Mouse (Mus musculus) heart, embryonic 15.5 days (tissue): Measurements from ENCODE around the gene Oser1. TPM values are rescaled to one million over a fixed set of nuclear protein-coding genes. Genes with fewer than 3 reads are reported as not detected.
A peak's percentile ranks its signal among the peaks of the same experiment; 100 is the strongest.

ENCODE experiments used
- ATAC-seq: fragments of 200-750 bp; cut with Nextera tagmentation; replicated peaks from 2 replicates; pipeline ENCODE4 v1.8.0; 2017; ENCODE audit warnings: low read depth, moderate TSS enrichment; ENCODE audit not compliant: insufficient number of reproducible peaks, insufficient read depth, low FRiP score
- H3K27ac ChIP-seq: fragments of 300-500 bp; sonication (generic); 2 replicates; pipeline ENCODE4 v1.5.1; 2015; ENCODE audit warnings: mild to moderate bottlenecking, inconsistent platforms
- H3K27me3 ChIP-seq: fragments of 300-500 bp; sonication (generic); 2 replicates; pipeline ENCODE4 v1.6.1; 2015; ENCODE audit warnings: inconsistent platforms
- H3K36me3 ChIP-seq: fragments of 300-500 bp; sonication (generic); 2 replicates; pipeline ENCODE4 v1.6.1; 2015; ENCODE audit warnings: mild to moderate bottlenecking, inconsistent platforms
- H3K4me1 ChIP-seq: fragments of 300-500 bp; sonication (generic); replicated peaks from 2 replicates; pipeline ENCODE4 v1.6.1; 2015; ENCODE audit warnings: inconsistent platforms
- H3K4me2 ChIP-seq: fragments of 300-500 bp; sonication (generic); 2 replicates; pipeline ENCODE4 v1.6.1; 2015; ENCODE audit warnings: inconsistent platforms, mild to moderate bottlenecking, moderate library complexity
- H3K4me3 ChIP-seq: fragments of 300-500 bp; sonication (generic); 2 replicates; pipeline ENCODE4 v1.5.1; 2015; ENCODE audit warnings: mild to moderate bottlenecking, inconsistent platforms
- H3K9ac ChIP-seq: fragments of 300-500 bp; sonication (generic); 2 replicates; pipeline ENCODE4 v1.6.1; 2015; ENCODE audit warnings: mild to moderate bottlenecking, inconsistent platforms
- H3K9me3 ChIP-seq: fragments of 300-500 bp; sonication (generic); replicated peaks from 2 replicates; pipeline ENCODE4 v1.6.1; 2016; ENCODE audit warnings: inconsistent platforms
- WGBS: fragments of 180-500 bp; shearing (Covaris S2); methylation state at CpG from one replicate; pipeline ENCODE4 v1.1.7; 2015; ENCODE audit warnings: mixed read lengths; 5-methylcytosine and 5-hydroxymethylcytosine counted together
- polyA plus RNA-seq: library from polyadenylated mRNA; unstranded; fragments of >200 nt; fragmentation: Nextera tagmentation; extraction: Ambion mirVana; gene quantifications from 2 replicates; pipeline ENCODE4 v1.2.1, GENCODE M21; 2015

The Oser1 gene
- polyA plus RNA-seq, 1 experiment from 2014 or later = 47.5 TPM

DNA sequence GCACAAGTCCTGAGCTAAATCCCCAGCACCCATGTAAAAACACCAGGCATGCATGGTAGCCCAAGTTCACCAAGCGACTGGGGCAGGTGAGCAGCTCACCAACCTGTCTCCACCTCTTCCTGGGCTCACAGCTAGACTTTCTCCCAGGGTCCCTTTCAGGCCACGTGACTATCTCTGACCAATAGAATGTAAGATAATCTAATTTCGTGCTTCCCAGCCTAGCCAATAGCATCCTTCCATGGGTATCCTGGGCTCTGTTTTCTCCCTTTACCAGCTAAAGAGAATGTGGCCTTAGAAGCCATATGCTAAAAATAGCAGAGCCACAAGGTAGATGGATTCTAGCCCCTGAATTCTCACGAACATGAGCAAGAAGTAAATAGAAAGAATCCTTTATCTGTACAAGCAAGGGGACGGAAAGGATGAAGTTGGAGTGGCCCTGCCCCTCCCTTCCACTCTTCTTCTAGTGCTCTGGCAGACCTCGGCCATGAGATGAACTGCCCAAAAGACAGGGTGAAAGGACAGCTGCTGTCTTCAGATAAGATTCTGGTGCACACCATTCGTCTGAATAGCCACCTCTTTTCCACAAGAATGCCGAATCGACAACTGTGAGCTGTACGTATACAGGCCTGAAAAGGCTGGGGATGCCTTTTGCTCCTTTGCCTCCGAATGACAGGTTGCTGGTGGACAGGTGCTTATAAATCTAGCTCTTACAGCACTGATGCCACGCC, 68.2 kb downstream of the Oser1 start:
- ATAC-seq = no peak
- Histone ChIP-seq H3K27ac (peak overlapping the region; percentile 92), H3K4me2 (no peak overlapping the region)

More for the DNA sequence above, 68.2 kb downstream of the Oser1 start:
- no peaks in the 10 kb centered on the region for H3K27me3 ChIP-seq
- peaks cover 89% of the 10 kb centered on the region for H3K4me1 ChIP-seq
- WGBS = 55% methylated on average over 12 of the region's 12 CpGs
- no peaks in the 10 kb centered on the region for H3K9me3 ChIP-seq
- H3K9ac ChIP-seq = no peak overlapping the region
- H3K36me3 ChIP-seq = no peaks in the 10 kb centered on the region
- H3K4me3 ChIP-seq = no peak overlapping the region

Other genes starting within 250 kb of the Oser1 start
- gene Tox2, start 221.6 kb downstream of the Oser1 start, polyA plus RNA-seq = 4.4 and 5.9 TPM in 2 replicates
- 41.0 and 47.7 TPM in 2 replicates for gene Jph2, start 26.7 kb downstream of the Oser1 start, polyA plus RNA-seq
- 0.18 and 1.5 TPM in 2 replicates for gene Gdap1l1, start 13.8 kb upstream of the Oser1 start, polyA plus RNA-seq
- 12.5 and 13.9 TPM in 2 replicates for gene Fitm2, start 47.9 kb upstream of the Oser1 start, polyA plus RNA-seq
- gene R3hdml, start 67.6 kb upstream of the Oser1 start, polyA plus RNA-seq = not detected in 2 replicates
- 0.46 TPM in 1 of 2 replicates, not detected in the other for gene Hnf4a, start 82.1 kb upstream of the Oser1 start, polyA plus RNA-seq
- gene Ttpal, start 177.6 kb upstream of the Oser1 start, polyA plus RNA-seq = 15.2 and 21.2 TPM in 2 replicates
- gene Serinc3, start 220.4 kb upstream of the Oser1 start, polyA plus RNA-seq = 54.8 and 57.1 TPM in 2 replicates
- 289 and 356 TPM in 2 replicates for gene Pkig, start 233.7 kb upstream of the Oser1 start, polyA plus RNA-seq